In the genomic region with DNA sequence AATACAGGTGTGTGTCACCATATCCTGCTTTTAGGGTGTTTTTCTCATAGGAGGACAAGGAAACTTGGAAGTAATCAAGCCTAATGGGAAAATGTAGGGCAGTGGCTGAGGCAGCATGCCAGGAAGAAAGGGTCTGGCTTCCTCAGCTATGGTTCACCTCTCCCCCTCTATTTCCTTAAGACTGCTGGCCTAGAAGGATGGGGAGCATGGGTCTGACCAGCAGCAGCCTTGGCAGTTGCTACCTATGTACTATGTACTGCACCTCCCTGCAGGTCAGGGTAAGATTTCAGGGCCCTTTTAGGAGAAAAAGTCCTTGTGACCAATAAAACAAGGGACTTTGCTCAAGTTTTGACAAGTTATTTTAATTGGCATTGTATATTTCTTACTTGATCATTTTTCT, we compare ENCODE assay signal across 11 mouse cellular contexts. TPM values are rescaled to one million over a fixed set of nuclear protein-coding genes. Genes with fewer than 3 reads are reported as not detected.
A peak's percentile ranks its signal among the peaks of the same experiment; 100 is the strongest.
DNase-seq lines count a peak whose midpoint lies in the region; ATAC-seq and TF ChIP-seq lines count a peak whose summit lies in the region.
"Had no signal": no experiment of that assay in that cellular context is flagged by ENCODE, and none has a peak within 500 bp of the region (broad histone marks: within the 10 kb centered on the region; RNA-seq: fewer than 3 reads in every experiment).

No protein-coding gene starts in this region.

- TF ChIP-seq CTCF in bone marrow macrophage, adult 2 months (IDR thresholded peaks at IDR 0.05; ENCODE audit: low read depth, low read length) = no peak

- H3K9ac ChIP-seq in heart, embryonic 13.5 days = peak overlapping the region; percentile 92
- no peak overlapping the region for H3K9ac ChIP-seq in hindbrain, embryonic 14.5 days
- H3K9ac ChIP-seq in midbrain, embryonic 12.5 days (replicated peaks) = peak overlapping the region; percentile 65; the same call in 1 of the 2 replicates

- H3K27me3 ChIP-seq in heart, embryonic 13.5 days (replicated peaks) = no peaks in the 10 kb centered on the region
- no peaks in the 10 kb centered on the region for H3K27me3 ChIP-seq in hindbrain, embryonic 14.5 days (ENCODE audit: control insufficient read depth, insufficient read depth, low read length)
- no peaks in the 10 kb centered on the region for H3K27me3 ChIP-seq in midbrain, embryonic 12.5 days

- no peak overlapping the region for H3K27ac ChIP-seq in heart, embryonic 13.5 days (replicated peaks)
- H3K27ac ChIP-seq in bone marrow macrophage, adult 2 months (ENCODE audit: insufficient read depth, low read depth, low read length) = no peak overlapping the region
- no peak overlapping the region for H3K27ac ChIP-seq in hindbrain, embryonic 14.5 days
- no peak overlapping the region for H3K27ac ChIP-seq in midbrain, embryonic 12.5 days (replicated peaks)

- H3K4me1 ChIP-seq in heart, embryonic 13.5 days = peaks cover 15% of the 10 kb centered on the region
- peaks cover 6% of the 10 kb centered on the region; the same call in 1 of the 2 replicates for H3K4me1 ChIP-seq in bone marrow macrophage, adult 2 months (ENCODE audit: control insufficient read depth, insufficient read depth, low read length)
- H3K4me1 ChIP-seq in hindbrain, embryonic 14.5 days (replicated peaks; ENCODE audit: control insufficient read depth, insufficient read depth, low read length) = peaks cover 14% of the 10 kb centered on the region
- peaks cover 15% of the 10 kb centered on the region for H3K4me1 ChIP-seq in midbrain, embryonic 12.5 days

- peak overlapping the region; percentile 95 for H3K4me2 ChIP-seq in heart, embryonic 13.5 days
- H3K4me2 ChIP-seq in hindbrain, embryonic 14.5 days (replicated peaks) = peak overlapping the region; percentile 90
- H3K4me2 ChIP-seq in midbrain, embryonic 12.5 days (replicated peaks) = peak overlapping the region; percentile 88

- intact Hi-C loops in heart, postnatal 14 days (cut with DNase I) = loop anchor here (1.0 to 5.0 kb wide), 5 partner anchors 57 to 237 kb away; partner anchors contain the start of genes Sin3a and Snx33

- peaks cover 61% of the 10 kb centered on the region for H3K36me3 ChIP-seq in heart, embryonic 13.5 days
- peaks cover 47% of the 10 kb centered on the region for H3K36me3 ChIP-seq in hindbrain, embryonic 14.5 days (replicated peaks; ENCODE audit: control insufficient read depth, insufficient read depth)
- H3K36me3 ChIP-seq in midbrain, embryonic 12.5 days = peaks cover 45% of the 10 kb centered on the region

- no peak for TF ChIP-seq POLR2A in bone marrow macrophage, adult 2 months (IDR thresholded peaks at IDR 0.05; ENCODE audit: borderline replicate concordance, low read depth, low read length)

- no peak for DNase-seq in heart, postnatal 14 days
- DNase-seq in hindbrain, embryonic 14.5 days (ENCODE audit: low spot score) = no peak
- no peak for DNase-seq in gastrocnemius, postnatal 10 days
- DNase-seq in adrenal gland, adult 18-20 months (ENCODE audit: low spot score in 2 of 2) = no peak
- DNase-seq in cerebellum, postnatal 14 days = no peak
- DNase-seq: cerebellum, adult 8-10 months; layer of hippocampus, adult 9-11 months; right cerebral cortex, postnatal 14 days had no signal

- ATAC-seq in heart, embryonic 13.5 days (ENCODE audit: extremely low read depth, insufficient number of reproducible peaks, low FRiP score, low TSS enrichment) = no peak
- ATAC-seq in hindbrain, embryonic 14.5 days (ENCODE audit: low FRiP score) = no peak
- no peak for ATAC-seq in midbrain, embryonic 12.5 days (ENCODE audit: low FRiP score, low read depth)

- H3K4me3 ChIP-seq in heart, embryonic 13.5 days = peak overlapping the region; percentile 89
- H3K4me3 ChIP-seq in bone marrow macrophage, adult 2 months (ENCODE audit: insufficient read depth, low read length) = peak overlapping the region; percentile 82
- H3K4me3 ChIP-seq in hindbrain, embryonic 14.5 days (replicated peaks; ENCODE audit: low read length) = no peak overlapping the region
- H3K4me3 ChIP-seq in midbrain, embryonic 12.5 days = peak overlapping the region; percentile 64; the same call in 1 of the 2 replicates

- no peaks in the 10 kb centered on the region for H3K9me3 ChIP-seq in heart, embryonic 13.5 days
- no peaks in the 10 kb centered on the region for H3K9me3 ChIP-seq in hindbrain, embryonic 14.5 days (ENCODE audit: control insufficient read depth, low read length)
- no peaks in the 10 kb centered on the region for H3K9me3 ChIP-seq in midbrain, embryonic 12.5 days

RNA-seq across cellular contexts. Expression of gene Man2c1, which starts 0.8 kb away (rescaled TPM):
- 58.0 and 58.4 TPM in 2 replicates for polyA plus RNA-seq in heart, embryonic 13.5 days (2015; fragmentation: Nextera tagmentation; extraction: Ambion mirVana)
- total RNA-seq in heart, postnatal 14 days (2021) = 10 to 100 TPM; 52.2 to 62.1 TPM
- polyA plus RNA-seq in bone marrow macrophage, adult 2 months (2012; ENCODE audit: insufficient read depth, insufficient read length, missing spikeins) = 83.8 and 117 TPM in 2 replicates
- polyA plus RNA-seq in hindbrain, embryonic 14.5 days (2014; fragmentation: Nextera tagmentation; extraction: Ambion mirVana) = 44.3 and 47.9 TPM in 2 replicates
- polyA plus RNA-seq in midbrain, embryonic 12.5 days (2016; fragmentation: Nextera tagmentation; extraction: Ambion mirVana) = 59.9 and 67.6 TPM in 2 replicates
- 10 to 100 TPM; 48.9 to 61.6 TPM for total RNA-seq in gastrocnemius, postnatal 10 days (2021)
- total RNA-seq in adrenal gland, adult 18-20 months (2021) = 100 to 1,000 TPM; 108 to 151 TPM

RNA-seq across cellular contexts. Expression of gene Neil1, which starts 18.5 kb away (rescaled TPM):
- 5.0 and 5.3 TPM in 2 replicates for polyA plus RNA-seq in heart, embryonic 13.5 days (2015; fragmentation: Nextera tagmentation; extraction: Ambion mirVana)
- 1 to 10 TPM; 4.9 to 5.0 TPM for total RNA-seq in heart, postnatal 14 days (2021)
- polyA plus RNA-seq in bone marrow macrophage, adult 2 months (2012; ENCODE audit: insufficient read depth, insufficient read length, missing spikeins) = 11.0 and 12.5 TPM in 2 replicates
- 6.1 and 7.4 TPM in 2 replicates for polyA plus RNA-seq in hindbrain, embryonic 14.5 days (2014; fragmentation: Nextera tagmentation; extraction: Ambion mirVana)
- 8.4 and 8.7 TPM in 2 replicates for polyA plus RNA-seq in midbrain, embryonic 12.5 days (2016; fragmentation: Nextera tagmentation; extraction: Ambion mirVana)
- 1 to 10 TPM; 4.3 to 4.7 TPM for total RNA-seq in gastrocnemius, postnatal 10 days (2021)
- total RNA-seq in adrenal gland, adult 18-20 months (2021) = 10 to 100 TPM in 1 of 2 experiments, 1 to 10 TPM in 1; 8.2 to 11.1 TPM

RNA-seq across cellular contexts. Expression of gene Commd4, which starts 28.5 kb away (rescaled TPM):
- polyA plus RNA-seq in heart, embryonic 13.5 days (2015; fragmentation: Nextera tagmentation; extraction: Ambion mirVana) = 69.1 and 75.8 TPM in 2 replicates
- total RNA-seq in heart, postnatal 14 days (2021) = 10 to 100 TPM; 27.3 to 28.9 TPM
- polyA plus RNA-seq in bone marrow macrophage, adult 2 months (2012; ENCODE audit: insufficient read depth, insufficient read length, missing spikeins) = 67.7 and 71.5 TPM in 2 replicates
- polyA plus RNA-seq in hindbrain, embryonic 14.5 days (2014; fragmentation: Nextera tagmentation; extraction: Ambion mirVana) = 132 and 138 TPM in 2 replicates
- polyA plus RNA-seq in midbrain, embryonic 12.5 days (2016; fragmentation: Nextera tagmentation; extraction: Ambion mirVana) = 113 and 117 TPM in 2 replicates
- total RNA-seq in gastrocnemius, postnatal 10 days (2021) = 10 to 100 TPM; 30.4 to 30.6 TPM
- total RNA-seq in adrenal gland, adult 18-20 months (2021) = 10 to 100 TPM; 52.3 to 57.6 TPM

RNA-seq across cellular contexts. Expression of gene Sin3a, which starts 57.8 kb away (rescaled TPM):
- polyA plus RNA-seq in heart, embryonic 13.5 days (2015; fragmentation: Nextera tagmentation; extraction: Ambion mirVana) = 18.3 and 22.1 TPM in 2 replicates
- total RNA-seq in heart, postnatal 14 days (2021) = 10 to 100 TPM; 37.7 to 40.7 TPM
- 30.5 and 37.1 TPM in 2 replicates for polyA plus RNA-seq in bone marrow macrophage, adult 2 months (2012; ENCODE audit: insufficient read depth, insufficient read length, missing spikeins)
- 28.2 and 29.7 TPM in 2 replicates for polyA plus RNA-seq in hindbrain, embryonic 14.5 days (2014; fragmentation: Nextera tagmentation; extraction: Ambion mirVana)
- 44.3 and 48.5 TPM in 2 replicates for polyA plus RNA-seq in midbrain, embryonic 12.5 days (2016; fragmentation: Nextera tagmentation; extraction: Ambion mirVana)
- total RNA-seq in gastrocnemius, postnatal 10 days (2021) = 10 to 100 TPM; 25.1 to 29.9 TPM
- 10 to 100 TPM; 32.5 to 39.2 TPM for total RNA-seq in adrenal gland, adult 18-20 months (2021)
